Mouse (Mus musculus) frontal cortex, adult 2 months (tissue): ENCODE data around the gene Pecam1. TPM values are rescaled to one million over a fixed set of nuclear protein-coding genes. Genes with fewer than 3 reads are reported as not detected.
"Not testable (repeated sequence)": the region's sequence is repeated elsewhere in the genome, so short reads cannot be mapped to it uniquely, and the experiment has no call there.

Experiments used
- DNase-seq, 2 experiments: peaks; one replicate each; pipeline ENCODE4 v3.0.0; 2022; ENCODE audit warnings: low spot score in 1 of 2; ENCODE audit errors: extremely low spot score in 1 of 2
- polyA plus RNA-seq: library from polyadenylated mRNA; depleted of rRNA; stranded (reverse); fragments of >200 nt; gene quantifications from 2 replicates; pipeline ENCODE4 v1.2.3, GENCODE M21; 2012

The Pecam1 gene
- polyA plus RNA-seq, 1 experiment, result 20.1 TPM

DNA sequence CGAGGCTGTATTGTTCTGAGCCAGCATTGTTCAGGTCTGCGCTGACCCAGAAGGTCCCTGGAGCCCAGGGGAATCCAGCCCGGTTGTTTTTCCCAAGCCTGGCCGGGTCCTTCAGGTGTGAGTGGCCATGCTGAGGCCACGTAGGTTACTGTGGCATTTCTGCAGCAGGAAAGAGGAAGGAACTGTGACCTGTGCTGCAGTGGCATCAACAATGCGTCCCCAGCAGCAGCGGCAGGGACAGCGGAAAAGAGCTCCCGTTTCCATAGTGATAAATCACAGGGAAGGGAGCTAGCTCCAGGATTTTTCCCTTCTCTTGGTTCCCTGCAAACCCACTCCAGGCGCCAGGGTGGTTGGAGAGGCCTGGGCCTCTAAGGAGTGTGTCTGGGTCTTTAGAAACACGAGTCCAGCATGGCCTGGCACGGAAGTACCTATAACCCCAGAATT, 13.2 kb downstream of the Pecam1 start:
- peak; percentile 16 to 58 for DNase-seq

DNA sequence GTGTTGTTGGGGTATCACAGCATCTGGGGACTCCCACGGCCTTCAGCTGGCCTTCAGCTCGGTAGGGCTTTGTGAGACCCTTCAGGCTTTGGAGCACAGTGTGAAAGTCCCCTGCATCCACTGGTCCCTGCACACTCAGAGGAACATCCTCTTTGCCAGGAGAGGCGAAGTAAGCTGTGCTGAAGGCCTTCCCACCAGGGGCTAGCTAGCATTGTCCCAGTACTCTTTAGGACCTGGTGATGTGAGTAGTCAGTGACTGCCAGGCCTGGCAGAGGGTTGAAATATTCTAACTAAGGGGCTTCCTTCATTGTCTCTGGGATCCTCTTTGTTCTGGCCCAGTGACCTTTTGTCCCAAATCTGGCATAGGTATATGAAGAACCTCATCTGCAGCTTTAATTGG, 13.8 kb downstream of the Pecam1 start:
- no peak for DNase-seq

DNA sequence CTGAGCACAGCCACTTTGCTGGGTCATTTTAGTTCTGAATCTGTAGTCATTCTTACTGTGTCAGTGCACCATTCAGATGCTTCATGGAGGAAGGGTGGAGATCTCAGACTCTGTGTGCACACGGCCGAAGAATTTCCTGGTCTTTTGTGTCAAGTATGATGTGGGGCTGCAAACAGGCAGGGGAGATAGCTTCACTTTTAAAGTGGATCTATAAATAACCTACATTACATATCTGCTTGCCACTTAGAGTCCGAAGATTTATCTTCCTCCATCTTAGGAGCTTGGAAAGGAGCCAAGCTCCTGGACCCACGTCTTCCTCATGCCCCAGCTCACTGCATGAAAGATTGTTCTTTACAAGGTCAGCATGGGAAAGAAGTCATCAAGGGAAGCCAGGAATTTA, 19.7 kb downstream of the Pecam1 start:
- no peak for DNase-seq

DNA sequence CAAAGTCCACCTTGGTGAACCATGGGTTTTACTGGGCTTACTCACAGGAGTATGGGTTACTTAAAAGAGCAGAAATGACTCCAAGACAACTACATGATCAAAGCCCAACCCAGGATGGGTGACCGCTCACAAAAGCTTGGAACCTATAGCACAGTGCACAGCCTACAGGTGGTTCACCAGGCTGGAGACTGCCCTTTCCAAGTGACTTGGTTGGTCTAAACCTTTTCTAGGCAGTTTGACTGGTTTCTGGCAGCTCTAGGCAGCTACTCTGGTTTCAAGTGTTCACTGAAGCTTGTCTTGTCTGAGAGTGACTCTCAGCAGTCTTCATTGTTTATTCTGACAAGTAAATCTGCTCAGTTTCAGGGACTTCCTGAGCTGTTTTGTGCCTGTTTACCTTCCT, 20.8 kb downstream of the Pecam1 start:
- no peak for DNase-seq

DNA sequence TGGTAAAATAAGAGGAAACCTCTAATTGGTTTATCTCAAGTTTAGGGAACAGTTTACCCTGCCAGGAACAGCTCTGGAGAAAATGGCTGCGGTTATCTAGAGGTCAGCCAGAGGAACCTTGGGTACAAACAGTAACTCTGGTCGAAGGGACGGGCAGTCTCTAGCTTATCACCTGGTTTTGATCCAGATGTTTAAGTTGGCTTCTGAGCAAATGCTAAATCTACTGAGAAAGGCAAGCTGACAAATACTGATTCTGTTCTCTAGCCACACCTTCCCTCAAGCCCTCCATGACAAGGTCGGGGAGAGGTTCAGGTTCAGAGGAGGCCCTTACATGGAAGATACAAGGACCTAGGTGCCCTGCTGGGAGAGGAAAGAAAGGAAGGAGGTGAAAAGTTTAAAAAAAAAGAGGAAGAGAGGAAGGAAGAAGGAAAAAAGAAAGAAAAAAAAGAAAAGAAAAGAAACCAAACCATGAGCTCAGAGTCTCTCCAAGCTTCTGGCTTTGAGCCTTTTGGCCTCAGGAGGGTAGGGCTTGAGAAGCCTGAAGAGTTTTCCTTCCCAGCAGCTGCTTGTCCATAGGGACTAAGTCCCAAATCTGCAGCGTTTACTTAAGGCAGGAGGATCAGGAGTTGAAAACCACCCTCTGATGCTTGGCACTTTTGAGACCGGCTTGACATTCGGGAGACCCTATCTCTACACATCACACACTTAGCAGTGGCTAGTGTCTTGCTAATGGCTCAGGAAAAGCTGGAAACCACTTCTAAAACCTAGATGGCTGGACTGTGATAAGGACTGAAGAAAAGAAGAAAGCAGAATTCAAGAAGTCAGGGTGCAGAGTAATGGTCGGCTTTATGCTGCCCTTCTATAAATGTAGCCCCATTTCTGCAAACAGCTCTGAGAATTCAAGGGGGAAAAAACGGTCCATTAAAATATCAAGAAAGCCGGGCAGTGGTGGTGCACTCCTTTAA, 21.7 kb downstream of the Pecam1 start:
- DNase-seq, result no peak

DNA sequence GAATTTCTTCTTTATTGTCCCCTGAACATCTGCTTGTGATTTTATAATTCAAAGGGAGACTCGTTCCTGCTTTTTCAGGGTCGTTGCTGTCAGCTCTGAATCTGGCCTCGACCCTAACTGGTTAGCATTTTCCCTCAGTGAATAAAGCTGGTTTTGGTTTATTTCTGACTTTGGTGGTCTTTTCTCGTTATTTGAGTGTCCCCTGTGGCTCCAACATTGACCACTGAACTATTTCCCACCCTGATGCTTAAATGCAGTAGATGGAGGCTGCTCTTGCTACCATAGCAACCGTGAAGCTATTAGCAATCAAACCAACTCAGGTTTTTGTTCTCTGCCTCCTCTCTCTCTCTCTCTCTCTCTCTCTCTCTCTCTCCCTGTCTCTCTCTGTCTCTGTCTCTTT, 22.5 kb downstream of the Pecam1 start:
- no peak for DNase-seq

DNA sequence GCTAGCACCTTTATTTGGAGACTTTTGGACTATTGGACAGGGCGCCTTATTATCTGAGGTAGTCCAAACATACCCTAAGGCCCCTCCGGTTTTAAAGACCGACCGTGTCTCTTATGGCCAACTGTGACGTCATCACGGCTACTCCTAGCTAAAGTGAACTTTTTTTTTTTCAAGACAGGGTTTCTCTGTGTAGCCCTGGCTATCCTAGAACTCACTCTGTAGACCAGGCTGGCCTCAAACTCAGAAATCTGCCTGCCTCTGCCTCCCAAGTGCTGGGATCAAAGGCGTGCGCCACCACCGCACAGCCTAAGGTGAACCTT, 25.6 kb downstream of the Pecam1 start:
- DNase-seq, result not testable (repeated sequence)

DNA sequence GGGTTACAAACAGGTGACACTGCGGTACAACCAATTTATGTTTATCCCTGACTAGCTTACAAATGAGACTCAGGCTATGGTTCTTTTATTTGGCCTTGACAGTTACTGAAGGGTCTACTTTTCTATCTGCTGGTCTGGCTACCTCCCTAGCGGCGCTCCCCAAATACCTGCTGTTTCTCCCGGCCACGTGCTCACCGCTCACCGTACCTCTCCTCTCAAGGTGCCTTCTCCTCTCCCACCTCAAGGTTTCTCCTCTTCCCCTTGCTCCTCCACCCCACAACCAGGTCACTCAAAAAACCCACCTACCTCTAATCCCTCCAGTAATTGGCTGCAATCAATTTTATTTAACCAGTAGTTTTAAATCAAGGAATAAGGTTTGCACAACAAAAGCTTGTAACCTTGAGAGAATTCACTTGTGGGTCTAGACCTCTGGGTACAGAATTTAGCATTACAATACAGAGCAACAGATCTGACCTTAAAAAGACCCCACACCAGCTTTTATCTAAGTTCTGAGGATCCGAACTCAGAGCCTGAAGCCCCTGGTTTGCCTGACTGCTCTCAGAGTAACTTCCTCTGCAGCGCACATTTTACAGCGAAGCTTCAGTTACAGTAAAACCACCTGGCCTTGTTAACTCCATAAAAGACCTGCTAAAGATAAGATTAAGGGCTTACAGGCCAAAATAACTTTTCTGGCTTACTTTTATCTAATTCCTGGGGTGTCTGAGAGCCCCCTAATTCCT, 26.1 kb downstream of the Pecam1 start:
- no peak for DNase-seq

DNA sequence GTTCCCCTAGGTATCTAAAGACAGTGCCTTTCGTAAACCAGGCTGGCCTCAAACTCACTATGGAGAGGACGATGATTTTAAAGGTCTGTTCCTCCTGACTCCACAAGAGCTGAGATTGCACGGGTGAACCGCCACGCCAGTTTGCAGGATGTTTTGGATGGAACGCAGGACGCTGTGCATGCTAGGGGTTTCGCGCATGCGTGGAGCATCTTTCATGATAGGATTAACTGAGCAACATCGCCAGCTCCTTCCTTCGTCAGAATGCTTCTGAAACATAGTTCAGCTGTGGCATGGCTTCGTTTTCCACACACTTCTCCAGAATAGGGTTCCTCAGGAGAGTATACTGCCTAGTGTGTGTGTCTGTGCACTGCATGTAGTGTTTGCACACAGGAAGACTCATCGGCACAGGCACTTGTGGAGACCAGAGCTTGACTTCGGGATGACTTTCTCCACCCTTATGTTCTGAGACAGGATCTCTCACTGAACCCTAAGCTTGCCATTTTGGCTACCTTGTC, 26.8 kb downstream of the Pecam1 start:
- DNase-seq, result no peak

DNA sequence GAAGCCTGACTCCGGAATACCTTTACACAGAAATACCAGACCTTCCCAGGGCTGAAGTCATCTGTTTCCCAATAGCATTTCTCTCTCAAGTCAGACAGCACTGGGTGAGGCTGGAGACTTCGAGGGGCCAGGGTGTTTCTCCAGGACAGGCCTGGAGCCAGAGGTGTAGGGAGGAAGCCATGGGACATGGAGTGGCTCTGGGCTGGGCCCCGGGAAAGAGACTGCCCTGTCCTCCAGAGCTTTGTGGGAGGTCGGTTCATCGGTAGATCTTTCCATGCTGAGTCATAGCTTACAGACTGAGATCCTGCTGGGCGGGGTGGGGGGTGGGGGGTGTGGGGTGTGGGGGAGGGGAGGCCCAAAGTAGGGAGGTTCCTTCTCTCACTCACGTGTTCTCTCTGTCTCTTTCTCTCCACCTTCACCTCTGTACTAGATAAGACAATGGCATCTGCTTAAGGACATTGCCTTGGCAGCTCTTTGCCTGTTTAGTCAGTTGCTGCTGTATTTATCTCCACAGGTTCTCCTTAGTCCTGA, 27.5 kb downstream of the Pecam1 start:
- DNase-seq, result no peak

DNA sequence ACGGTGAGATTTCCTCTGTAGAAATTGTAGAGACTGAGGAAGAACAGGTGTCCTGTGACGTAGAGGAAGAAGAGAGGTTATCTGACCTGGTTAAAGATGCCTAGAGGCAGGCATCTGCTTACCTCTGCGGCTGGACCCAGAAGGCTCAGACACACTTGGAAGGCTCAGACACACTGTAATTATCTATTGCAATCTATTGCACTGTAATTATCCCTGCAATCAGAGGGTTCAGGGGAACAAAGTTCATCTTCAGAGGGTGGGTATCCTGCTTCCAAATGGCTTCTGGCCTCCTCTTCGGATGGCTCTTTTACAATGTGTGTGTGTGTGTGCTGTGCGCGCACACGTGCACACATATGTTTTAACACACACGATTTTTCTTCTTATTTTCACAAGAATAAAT, 30.0 kb downstream of the Pecam1 start:
- DNase-seq, result no peak

DNA sequence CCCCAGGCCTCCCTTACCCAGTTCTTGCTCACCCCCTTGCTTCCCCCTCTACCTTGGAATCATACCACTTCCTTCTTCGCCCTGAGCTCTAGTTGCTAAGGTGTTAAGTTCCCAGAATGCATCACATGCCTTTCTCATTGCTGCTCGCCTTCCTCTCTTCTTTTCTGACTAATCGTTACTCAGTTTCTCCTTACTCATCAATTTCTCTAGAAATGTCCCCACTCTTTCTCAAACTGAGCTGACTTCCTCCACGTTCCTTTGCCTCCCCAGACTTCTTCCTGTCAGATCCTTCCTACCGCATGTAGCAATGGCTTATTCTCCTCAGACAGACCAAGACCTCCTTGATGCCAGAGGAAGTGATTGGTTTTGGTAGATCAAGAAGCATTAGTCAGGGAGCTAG, 33.9 kb downstream of the Pecam1 start:
- no peak for DNase-seq

DNA sequence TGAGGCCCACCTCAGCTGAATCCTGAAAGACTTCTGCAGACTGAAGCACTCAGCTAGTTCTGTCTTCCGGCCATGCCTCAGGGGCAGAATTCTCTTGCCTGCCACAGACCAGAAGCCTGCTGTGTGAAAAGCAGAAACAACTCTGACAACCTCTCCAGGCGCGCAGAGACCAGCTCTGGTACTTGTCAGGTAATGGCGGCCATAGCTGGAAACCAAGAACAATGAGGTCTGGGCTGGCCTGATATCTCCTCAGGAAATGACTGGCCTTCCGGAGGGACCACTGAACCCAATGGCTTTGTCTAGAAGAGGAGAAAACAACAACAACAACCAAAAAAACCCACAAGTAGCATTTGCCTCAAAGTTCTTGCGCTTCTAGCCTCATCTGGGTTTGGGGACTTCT, 35.4 kb downstream of the Pecam1 start:
- DNase-seq, result no peak

DNA sequence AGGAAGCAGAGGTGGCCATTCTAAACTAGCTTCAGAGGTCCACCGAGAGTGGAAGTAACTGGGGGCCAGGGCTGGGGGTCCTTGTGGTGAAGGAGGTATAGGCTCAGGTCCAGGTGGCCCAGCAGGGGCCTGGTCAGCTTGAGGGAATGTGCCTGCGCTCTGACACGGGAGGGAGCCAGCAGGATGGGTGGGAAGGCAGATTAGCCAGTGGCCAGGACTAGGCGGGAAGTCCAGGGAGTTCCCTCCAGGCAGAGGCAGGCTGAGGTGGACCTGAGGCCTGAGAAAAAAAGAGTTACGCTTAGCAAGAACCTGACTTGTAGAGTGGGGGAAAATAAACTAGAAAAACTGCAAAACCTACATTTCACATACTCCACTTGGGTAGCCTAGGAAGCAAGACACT, 39.6 kb downstream of the Pecam1 start:
- no peak for DNase-seq

DNA sequence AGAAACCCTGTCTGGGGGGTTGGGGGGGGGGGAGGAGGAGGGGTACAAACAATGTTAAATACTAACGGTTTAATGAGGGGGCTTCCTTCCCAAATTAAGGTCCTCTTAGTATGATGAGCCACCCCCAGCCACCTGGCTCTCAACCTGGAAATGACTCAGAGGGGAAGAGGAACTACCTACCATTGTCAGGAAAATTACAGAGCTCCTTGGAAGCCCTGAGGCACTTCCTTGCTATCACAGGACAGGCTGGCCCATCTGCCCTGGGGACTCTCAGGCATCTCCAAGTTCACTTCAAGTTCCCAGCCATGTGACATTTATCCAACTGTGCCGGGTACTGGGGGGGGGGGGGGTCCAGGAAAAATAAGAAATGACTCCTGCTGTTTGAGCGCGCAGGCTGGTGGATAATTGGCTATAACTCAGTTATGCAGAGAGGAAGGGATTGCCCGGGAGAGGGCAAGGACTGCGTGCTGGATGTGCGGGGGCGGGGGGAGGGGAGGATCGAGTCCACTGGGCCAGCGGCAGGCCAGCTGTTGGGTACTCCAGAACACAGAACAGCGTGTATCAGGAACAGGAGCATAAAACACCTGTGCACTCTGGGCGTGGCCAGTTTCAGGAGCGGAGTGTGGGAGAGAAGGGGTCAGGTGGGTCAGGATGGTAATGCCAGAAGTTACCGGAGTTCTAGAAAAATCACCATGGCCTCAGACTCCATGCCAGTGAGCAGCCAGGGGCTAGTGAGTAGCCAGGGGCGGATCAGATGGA, 41.0 kb downstream of the Pecam1 start:
- DNase-seq, result no peak

DNA sequence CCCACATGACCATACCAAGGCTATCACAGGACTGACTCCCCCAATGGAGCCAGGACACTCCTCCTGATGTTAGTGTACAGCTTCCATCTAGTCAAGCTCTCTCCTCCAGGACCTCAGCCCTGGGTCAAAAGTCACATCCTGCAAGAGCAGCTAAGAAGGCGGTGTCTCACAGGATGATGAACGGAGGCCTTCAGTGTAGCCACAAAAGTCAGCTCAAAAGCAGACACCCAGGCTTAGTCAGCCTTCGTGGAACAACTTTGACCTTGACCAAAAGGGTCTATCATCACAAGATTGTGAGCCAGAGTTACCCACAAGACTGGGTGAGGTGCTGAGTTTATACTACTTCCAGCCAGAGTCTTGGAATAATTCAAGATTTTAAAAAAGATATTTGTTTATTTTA, 42.6 kb downstream of the Pecam1 start:
- no peak for DNase-seq

DNA sequence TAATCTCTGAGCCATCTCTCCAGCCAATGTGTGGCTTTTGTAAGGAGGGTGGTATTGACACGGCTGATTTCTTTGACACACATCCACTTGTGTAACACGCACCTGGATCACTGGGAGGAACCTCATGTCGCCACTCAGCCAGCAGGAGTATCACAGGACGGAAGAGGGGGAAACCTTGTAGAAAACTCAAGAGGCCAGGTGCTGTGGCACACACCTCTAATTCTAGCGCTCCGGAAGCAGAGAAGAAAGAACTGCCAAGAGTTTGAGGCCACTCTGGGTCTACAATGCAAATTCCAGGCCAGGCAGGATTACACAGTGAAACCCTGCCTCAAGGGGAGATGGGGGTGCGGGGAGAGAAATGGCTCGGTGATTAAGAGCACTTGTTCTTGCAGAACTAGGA, 43.3 kb downstream of the Pecam1 start:
- no peak for DNase-seq

DNA sequence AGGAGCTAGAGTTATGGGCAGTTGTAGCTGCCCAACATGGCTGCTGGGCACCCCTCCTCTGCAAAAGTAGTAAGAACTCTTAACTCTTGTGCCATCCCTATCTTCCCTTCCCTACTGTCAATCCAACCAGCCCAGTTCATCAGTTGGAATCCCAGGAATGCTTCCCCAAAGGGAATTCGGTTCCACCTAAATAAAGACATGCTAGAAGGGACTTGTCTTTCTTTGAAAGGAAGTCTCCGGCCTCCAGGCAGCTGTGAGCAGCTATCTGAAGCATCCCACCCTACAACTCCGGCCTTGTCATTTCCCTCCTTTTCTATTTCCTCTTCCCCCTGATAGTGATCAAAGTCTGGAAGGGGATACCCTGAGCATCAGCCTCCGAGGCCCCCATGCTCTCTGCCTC, 44.2 kb downstream of the Pecam1 start:
- no peak for DNase-seq

DNA sequence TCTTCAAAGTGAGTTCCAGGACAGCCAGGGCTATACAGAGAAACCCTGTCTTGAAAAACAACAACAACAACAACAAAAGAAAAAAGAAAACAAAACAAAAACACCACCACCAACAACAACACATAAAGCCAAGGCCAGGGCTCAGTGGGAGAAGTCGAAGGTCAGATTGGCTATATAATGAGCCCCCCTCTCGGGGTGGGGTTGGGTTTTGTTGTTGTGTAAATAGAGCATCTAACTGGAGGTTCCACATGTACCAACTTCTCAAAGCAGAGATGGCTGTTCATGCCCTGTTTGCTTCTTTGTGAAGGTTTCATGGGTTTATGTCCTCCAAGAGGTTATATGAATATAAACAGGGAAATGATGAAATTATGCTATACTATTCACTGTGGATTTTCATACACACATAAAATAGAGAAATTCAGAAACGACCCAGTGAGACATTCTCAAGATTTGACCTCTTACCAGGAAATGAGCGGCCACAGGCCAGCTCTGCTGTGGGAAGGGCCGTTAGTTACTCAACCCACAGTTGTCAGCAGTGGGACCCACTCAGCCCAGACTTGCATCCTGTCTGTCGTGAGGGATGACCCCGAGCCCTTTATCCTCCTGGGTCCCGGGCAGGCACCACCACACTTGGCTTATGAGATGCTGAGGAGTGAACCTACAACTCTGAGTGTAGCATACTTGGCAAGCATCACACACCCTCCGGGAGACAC, 45.9 kb downstream of the Pecam1 start:
- DNase-seq, result no peak

DNA sequence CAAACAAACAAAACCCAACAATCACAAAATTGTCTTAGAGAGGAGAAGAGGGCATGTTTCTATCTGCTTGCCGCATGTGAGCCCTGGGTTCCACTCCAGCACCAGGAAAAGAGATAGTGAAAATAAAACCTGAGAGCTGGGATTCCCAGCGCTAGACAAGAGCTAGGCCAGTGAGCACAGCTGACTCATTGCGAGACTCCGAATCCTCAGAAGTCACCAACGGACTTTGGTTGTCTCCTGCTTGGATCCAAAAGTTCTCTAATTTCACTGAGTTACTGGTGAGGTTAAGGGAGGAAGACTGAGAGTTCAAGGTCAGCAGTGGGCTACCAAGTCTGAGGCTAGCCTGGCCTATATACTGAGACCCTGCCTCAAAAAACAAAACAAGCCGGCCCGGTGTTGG, 46.5 kb downstream of the Pecam1 start:
- no peak for DNase-seq
